Mouse (Mus musculus) G1E (cell line): ENCODE measurements around the gene 6030445D17Rik. TPM values are rescaled to one million over a fixed set of nuclear protein-coding genes. Genes with fewer than 3 reads are reported as not detected.

Source experiments
- ATAC-seq: 2 replicates; pipeline ENCODE4 v1.8.0; 2016; ENCODE audit warnings: mild to moderate bottlenecking; ENCODE audit not compliant: insufficient number of reproducible peaks, poor library complexity, low FRiP score, severe bottlenecking; ENCODE audit errors: extremely low read depth
- DNase-seq: peaks from one replicate; pipeline ENCODE4 v3.0.0; 2012; ENCODE audit warnings: low spot score
- H3K27me3 ChIP-seq: 2 replicates; pipeline ENCODE4 v1.6.1; 2012; ENCODE audit warnings: mild to moderate bottlenecking, low read length, inconsistent platforms; ENCODE audit not compliant: insufficient read depth
- H3K36me3 ChIP-seq: replicated peaks from 2 replicates; pipeline ENCODE3; 2012; ENCODE audit warnings: mild to moderate bottlenecking, inconsistent platforms
- H3K4me1 ChIP-seq: 2 replicates; pipeline ENCODE4 v1.6.1; 2012; ENCODE audit warnings: low read depth, low read length, inconsistent platforms, mixed read lengths; ENCODE audit not compliant: insufficient read depth
- H3K4me3 ChIP-seq: 2 replicates; pipeline ENCODE4 v1.5.1; 2012; ENCODE audit warnings: low read depth, mild to moderate bottlenecking, inconsistent platforms, low read length, moderate library complexity, mixed read lengths
- H3K9me3 ChIP-seq: replicated peaks from 2 replicates; pipeline ENCODE4 v1.6.1; 2012; ENCODE audit warnings: inconsistent platforms
- CTCF ChIP-seq: IDR thresholded peaks from 2 replicates; pipeline ENCODE4 v1.5.1; 2012; ENCODE audit warnings: low read depth, low read length, inconsistent platforms, mixed read lengths
- GATA1 ChIP-seq: IDR thresholded peaks from 2 replicates; pipeline ENCODE4 v1.6.1; 2012; ENCODE audit warnings: borderline replicate concordance, low read length, inconsistent platforms, mixed read lengths
- GATA2 ChIP-seq: IDR thresholded peaks from 2 replicates; pipeline ENCODE4 v1.6.1; 2012; ENCODE audit warnings: low read depth, low read length, inconsistent platforms, borderline replicate concordance
- POLR2AphosphoS5 ChIP-seq: IDR thresholded peaks from 2 replicates; pipeline ENCODE4 v1.6.1; 2012; ENCODE audit warnings: low read depth, low read length, inconsistent platforms; ENCODE audit not compliant: insufficient replicate concordance
- TAL1 ChIP-seq: conservative IDR thresholded peaks from 2 replicates; pipeline ENCODE4 v1.6.1; 2012; ENCODE audit warnings: low read depth, low read length, inconsistent platforms, mixed read lengths
- polyA plus RNA-seq: library from polyadenylated mRNA; stranded (reverse); fragments of >175 nt; gene quantifications from 2 replicates; pipeline ENCODE4 v1.2.3, GENCODE M21; 2012
- total RNA-seq, 2 experiments: library from RNA; stranded (forward) in 1 of 2; stranded (reverse) in 1 of 2; fragments of 200-1000 nt in 1 of 2; fragments of >200 nt in 1 of 2; fragmentation: Nextera tagmentation in 1 of 2; gene quantifications; 2 replicates each; pipeline ENCODE4 v1.2.3; 2014 to 2017

Gene 6030445D17Rik
- total RNA-seq (2014; fragmentation: Nextera tagmentation) (not detected in 2 replicates), total RNA-seq (2017) (not detected in 2 replicates), polyA plus RNA-seq (not detected in 2 replicates)

DNA sequence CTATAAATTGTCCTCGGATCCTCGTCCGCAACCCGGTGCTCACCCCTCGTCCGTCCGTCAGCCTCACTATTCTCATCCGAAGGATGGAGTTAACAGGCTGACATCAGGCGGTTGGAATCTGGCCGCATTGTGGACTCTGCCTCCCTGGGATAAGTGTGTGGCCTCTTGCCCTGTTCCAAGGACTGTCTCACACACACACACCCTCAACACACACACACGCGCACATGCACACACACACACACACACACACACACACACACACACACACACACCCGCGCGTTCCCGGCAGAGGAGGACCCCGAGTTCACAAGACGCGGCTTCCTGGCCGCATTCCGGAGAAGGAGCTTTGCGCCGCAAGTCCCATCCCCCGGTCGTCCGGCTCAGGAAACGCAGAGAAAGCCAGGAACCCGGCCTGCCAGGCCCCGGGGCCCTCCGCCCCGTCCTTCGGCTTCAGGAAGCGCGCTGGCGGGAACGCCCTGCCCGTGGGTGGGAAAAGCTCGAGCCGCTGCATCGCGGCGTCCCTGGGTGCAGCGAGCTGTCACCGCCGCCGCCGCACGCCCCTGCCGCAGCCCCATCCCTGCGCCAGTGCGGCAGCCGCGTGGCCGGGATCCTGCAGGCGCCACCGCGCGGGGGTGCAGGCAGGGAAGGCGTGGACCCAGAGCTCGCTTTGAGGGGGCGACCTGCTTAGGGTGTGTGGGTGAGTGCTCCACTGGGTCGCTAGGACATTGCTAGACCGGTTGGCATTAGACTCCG, at the start of gene 6030445D17Rik:
6030445D17Rik (plus strand) TSS at position 165 of the 753 bp plus-strand sequence.
- TF ChIP-seq CTCF, result no peak
- TF ChIP-seq TAL1, result no peak
- no peak for TF ChIP-seq GATA1
- no peak for TF ChIP-seq GATA2
- Histone ChIP-seq H3K4me3 (no peak within 1 kb of the TSS), H3K36me3 (no peaks in the 10 kb centered on the region), H3K27me3 (peaks cover 10% of the 10 kb centered on the region), H3K9me3 (no peaks in the 10 kb centered on the region), H3K4me1 (no peaks in the 10 kb centered on the region)
- DNase-seq (no peak), ATAC-seq (no peak)

DNA sequence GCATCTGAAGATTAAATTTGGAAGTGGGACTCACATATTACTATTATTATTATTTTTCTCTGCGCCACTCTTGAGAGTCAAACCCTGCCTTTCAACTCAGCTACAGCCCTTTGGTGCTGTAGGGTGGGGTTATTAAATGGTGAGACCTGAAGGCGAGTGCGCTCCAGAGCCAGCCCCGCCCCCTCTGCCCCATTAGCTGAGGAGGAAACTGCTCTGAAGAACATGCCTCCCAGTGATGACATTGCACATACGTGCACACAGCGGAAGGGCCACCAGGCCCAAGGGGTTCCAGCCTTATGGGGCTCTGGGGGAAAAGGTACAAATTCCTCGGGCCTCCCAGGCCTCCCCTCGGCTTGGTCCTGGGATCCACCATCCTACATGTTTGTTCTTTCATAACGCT, 46.6 kb upstream of the 6030445D17Rik start:
- Histone ChIP-seq H3K4me1 (no peaks in the 10 kb centered on the region), H3K9me3 (no peaks in the 10 kb centered on the region), H3K27me3 (peaks cover 8% of the 10 kb centered on the region; the same call in 1 of the 2 replicates), H3K4me3 (no peak overlapping the region), H3K36me3 (no peaks in the 10 kb centered on the region)
- no peak for ATAC-seq
- DNase-seq, result no peak
- TF ChIP-seq POLR2AphosphoS5, result no peak
- TF ChIP-seq CTCF, result no peak
- TF ChIP-seq GATA1, result no peak
- no peak for TF ChIP-seq TAL1
- TF ChIP-seq GATA2, result no peak

DNA sequence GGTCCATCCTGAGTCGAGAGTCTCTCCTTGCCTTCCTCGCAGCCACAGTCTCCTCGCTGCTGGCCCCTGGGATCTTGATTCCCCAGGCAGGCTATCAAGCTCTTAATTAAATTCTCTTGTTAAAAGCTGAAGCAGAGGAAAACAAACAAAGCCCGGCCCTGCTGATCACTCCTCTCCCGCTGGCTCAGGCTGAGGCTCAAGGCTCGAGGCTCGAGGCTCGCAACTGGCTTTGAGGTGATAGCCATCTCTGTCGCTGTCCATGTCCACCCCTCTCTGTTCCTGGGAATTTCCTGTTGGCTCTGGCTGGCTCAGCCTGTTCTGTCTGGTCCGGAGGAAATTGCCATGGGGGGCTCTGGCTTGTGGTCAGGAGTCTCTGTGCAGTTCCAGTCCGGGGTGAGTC, 43.1 kb upstream of the 6030445D17Rik start:
- Histone ChIP-seq H3K9me3 (no peaks in the 10 kb centered on the region), H3K27me3 (peaks cover 14% of the 10 kb centered on the region; the same call in 1 of the 2 replicates), H3K4me1 (no peaks in the 10 kb centered on the region), H3K4me3 (no peak overlapping the region), H3K36me3 (no peaks in the 10 kb centered on the region)
- ATAC-seq (no peak), DNase-seq (no peak)
- TF ChIP-seq GATA2, result no peak
- TF ChIP-seq GATA1, result no peak
- TF ChIP-seq TAL1, result no peak
- no peak for TF ChIP-seq CTCF
- no peak for TF ChIP-seq POLR2AphosphoS5

DNA sequence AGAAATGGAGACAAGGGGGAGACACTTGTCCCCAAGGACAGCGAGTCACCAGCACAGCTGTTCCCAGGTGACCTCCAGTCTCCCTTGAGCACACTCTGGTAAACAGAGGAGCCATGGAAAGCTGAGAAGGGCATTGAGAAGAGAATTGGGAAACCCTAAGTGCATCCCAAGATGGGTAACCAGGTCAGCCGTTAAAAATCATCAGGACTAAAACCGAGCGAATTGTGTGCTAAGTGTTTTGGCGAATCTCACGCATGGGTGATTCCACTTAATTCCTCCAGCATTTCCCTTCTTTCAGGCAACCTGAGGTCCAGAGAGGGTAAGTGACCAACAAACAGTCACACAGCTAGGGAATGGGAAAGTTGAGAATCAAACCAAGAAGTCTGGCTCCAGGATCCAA, 42.7 kb upstream of the 6030445D17Rik start:
- no peak for ATAC-seq

DNA sequence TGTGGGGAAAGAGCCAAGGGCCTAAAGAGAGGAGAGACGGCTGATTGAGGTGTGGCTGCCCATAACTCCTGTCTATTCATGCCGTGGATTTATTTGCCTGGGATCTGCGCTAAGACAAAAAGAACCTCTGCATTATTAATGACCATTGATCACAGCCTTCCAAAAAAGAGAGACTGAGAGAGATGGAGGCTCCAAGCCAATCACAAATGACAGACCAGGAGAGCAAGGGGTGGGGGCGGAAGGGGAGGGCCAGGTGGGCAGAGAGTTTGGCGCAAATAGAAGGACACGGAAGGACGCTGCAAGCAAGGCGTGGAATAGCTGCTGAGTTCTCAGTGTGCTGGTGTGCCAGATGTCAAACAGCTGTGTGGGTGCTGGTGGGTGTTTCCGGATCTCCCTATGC, 38.8 kb upstream of the 6030445D17Rik start, which contains the start of gene Htr1d:
Htr1d (plus strand) TSS at position 301 of the 400 bp plus-strand sequence.
- Histone ChIP-seq H3K36me3 (no peaks in the 10 kb centered on the region), H3K9me3 (no peaks in the 10 kb centered on the region), H3K4me3 (no peak within 1 kb of the TSS), H3K4me1 (no peaks in the 10 kb centered on the region), H3K27me3 (peaks cover 10% of the 10 kb centered on the region)
- no peak for ATAC-seq
- TF ChIP-seq TAL1 (no peak), GATA2 (no peak)
- no peak for DNase-seq

More for the DNA sequence above, 42.7 kb upstream of the 6030445D17Rik start:
- Histone ChIP-seq H3K36me3 (no peaks in the 10 kb centered on the region), H3K9me3 (no peaks in the 10 kb centered on the region), H3K4me1 (no peaks in the 10 kb centered on the region), H3K4me3 (no peak overlapping the region), H3K27me3 (peaks cover 14% of the 10 kb centered on the region; the same call in 1 of the 2 replicates)
- DNase-seq, result no peak
- TF ChIP-seq GATA2, result no peak
- no peak for TF ChIP-seq POLR2AphosphoS5
- TF ChIP-seq CTCF, result no peak
- no peak for TF ChIP-seq TAL1
- TF ChIP-seq GATA1, result no peak

DNA sequence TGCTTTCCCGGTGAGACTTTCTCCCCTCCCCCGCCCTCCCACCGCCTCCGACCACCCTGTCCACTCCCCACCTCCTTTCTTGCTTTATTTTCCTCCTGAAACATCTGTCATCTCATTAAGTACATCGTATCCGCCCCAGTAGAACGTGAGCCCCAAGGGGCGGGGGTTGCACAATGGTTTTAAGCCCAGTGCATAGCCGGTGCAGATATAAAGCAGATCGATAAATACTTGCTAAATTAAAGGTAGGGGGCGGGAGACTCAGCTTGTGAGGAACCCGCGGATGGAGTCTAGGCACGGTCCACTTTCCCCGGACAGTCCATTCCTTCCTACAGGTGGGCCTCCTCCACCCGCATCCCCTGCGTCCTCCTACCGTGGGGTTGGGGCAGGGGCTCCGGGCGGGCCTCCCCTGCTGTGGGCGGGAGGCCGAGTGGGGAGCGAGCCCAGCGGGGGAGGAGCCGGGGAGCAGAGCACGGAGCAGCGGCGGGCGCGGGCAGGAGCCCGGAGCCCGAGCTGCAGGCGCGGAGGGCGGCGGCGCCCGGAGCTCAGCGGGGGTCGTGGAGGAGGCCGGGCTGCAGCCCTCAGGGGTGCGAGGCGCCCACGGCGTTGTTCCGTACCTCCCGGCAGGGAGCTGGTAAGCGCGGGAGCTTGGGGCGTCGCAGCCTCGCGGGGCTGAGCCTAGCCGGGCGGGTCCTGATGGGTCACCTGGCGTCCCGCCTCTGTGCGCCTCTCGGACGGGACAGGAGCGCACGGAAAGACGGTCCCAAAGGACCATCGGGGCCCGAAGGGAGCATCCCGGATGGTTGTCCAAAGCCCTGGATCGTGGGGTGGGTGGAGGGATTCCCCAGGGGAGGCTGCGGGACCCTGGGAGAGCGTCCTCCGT, 37.7 kb upstream of the 6030445D17Rik start:
- no peaks in the 10 kb centered on the region for H3K4me1 ChIP-seq
- DNase-seq, result no peak
- no peak for ATAC-seq
- no peak overlapping the region for H3K4me3 ChIP-seq
- TF ChIP-seq TAL1 (no peak), GATA2 (no peak), GATA1 (no peak)
- H3K36me3 ChIP-seq, result no peaks in the 10 kb centered on the region
- H3K9me3 ChIP-seq, result no peaks in the 10 kb centered on the region
- peaks cover 9% of the 10 kb centered on the region for H3K27me3 ChIP-seq
